Mouse (Mus musculus) heart, adult 11 months (tissue): ENCODE measurements around the gene Tmem38b.

ENCODE experiments used
- DNase-seq: peaks from one replicate; pipeline ENCODE4 v3.0.0; 2022

Tmem38b gene

DNA sequence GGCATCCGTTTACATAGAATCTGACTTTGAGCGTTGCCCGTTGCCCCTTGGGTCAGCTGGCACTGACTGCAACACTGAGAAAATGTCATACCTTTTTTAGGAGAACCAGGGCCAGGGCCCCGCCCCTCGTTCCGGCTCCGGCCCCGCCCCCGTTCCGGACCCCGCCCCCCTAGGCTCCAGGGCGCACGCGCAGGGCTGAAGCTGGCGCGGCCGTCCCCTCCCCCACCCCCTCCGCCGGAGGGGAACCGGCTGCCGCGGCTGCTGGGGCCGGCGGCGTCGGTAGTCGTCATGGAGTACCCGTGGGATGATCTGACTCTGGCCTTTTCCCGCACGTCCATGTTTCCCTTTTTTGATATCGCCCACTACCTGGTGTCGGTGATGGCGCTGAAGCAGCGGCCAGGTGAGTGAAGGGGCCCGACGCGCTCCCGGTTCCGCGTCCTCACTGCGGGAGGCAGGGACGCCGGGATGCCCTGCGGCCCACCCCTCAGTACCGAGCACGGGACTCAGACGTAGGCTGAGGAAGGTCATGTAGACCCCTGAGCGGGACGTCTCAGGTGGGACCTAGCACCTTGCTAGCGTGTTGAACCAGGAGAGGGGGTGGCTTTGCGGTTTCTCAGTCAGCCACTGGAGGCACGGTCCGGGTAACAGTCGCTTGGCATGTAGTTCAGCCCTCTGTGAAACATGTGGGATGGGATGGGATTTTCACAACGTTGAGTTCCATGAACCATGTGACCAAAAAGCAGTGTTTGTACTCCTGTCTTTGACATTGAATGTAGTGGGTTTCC is at the start of gene Tmem38b:
Tmem38b (plus strand) TSS at position 225 of the 785 bp plus-strand sequence.
- DNase-seq, result peak; percentile 97

DNA sequence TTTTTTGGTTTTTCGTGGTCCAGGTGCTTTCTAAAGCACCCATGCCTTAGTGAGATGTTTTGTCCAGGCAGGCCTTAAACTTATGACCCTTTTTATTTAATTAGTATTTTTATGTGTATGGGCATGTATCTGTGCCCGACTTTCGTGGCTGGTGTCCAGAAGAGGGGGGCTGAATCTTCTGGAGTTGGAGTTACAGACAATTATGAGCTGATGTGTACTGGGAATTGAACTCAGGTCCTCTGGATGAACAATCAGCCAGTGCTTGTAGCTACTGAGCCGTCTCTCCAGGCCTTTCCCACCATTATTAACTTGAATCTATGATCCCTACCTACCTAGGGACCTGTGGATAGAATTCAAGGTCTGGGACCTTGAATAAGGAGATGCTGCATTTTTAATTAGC is 44.4 kb upstream of the Tmem38b start:
- DNase-seq, result peak; percentile 53

DNA sequence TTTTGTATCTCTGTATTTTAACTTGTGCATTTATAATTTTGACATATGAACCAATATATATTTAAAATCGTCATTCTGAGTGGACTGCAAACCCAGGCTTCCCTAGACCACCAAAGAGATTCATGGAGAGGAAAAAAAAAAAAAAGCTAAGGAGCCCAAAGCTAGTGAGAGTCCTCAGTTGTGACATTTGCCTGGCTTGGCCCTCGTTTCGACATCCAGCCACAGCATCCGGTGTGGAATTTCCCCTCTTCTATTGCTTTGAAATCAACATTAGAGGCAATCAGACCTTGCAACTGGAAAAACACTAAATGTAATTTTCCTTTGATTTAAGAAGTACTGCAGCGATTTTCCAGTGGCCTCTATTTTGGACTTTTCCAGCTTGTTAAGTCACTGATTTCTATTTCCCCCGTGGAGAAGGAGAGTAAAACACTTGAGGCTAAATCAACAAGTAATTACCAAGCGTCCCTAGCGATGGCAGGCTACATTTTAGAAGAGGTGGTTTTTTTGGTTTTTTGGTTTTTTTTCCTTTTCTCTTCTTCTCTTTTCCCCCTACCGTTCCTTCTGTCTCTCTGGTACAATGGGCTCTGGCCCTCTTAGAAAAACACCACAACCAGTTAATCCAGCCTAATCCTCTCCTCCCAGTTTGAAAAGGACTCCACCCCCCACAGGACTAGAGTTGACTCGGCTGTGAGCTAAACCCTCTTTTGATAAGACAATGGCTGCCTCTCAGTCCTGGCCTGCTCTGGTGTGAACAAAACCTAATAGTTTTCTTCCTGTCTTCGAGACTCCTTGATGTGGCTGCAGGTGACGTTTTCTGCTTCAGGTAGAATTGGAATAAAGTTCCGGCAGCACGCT is 43.4 kb upstream of the Tmem38b start:
- no peak for DNase-seq

DNA sequence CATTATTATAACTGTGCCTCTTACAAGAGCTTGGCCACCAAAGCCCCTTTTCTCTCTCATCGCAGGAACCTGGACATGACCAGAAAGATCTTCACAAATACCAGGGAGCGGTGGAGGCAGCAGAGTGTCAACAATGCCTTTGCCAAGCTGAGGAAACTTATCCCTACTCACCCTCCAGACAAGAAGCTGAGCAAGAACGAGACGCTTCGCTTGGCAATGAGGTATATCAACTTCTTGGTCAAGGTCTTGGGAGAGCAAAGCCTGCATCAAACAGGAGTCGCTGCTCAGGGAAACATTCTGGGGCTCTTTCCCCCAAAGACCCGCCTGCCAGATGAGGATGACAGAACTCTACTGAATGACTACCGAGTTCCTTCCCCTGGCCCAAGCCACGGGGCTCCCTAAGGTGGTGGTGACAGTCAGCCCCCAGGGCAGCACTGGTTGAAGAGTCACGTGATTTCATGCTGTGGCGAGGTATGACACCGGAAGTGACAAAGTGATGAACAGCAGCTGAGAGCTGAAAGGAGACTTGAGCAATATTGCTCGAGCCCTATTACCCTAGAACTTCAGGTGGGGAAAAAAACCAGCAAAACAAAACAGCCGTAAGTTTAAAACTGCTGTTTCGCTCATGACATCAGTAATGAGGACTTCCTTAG is 40.0 kb upstream of the Tmem38b start:
- peak; percentile 56 for DNase-seq

DNA sequence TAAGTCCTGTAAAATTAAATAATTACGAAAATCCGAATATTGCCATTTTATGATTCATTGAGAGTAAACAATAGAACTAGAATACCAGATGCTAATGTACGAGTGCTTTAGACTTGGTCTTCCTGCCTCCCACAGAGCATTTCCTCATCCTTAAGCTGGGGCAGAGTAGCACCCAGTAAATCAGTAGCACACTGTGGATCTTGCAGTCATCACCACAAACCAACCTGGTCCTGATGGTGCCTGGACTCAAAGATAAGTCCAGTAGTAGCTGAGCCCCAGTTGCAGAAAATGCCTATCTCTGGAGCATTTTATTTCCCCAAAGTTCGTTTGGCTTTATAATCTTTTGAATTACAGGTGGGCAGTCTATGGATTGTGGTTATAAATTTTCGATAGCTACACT is 39.0 kb upstream of the Tmem38b start:
- DNase-seq, result peak; percentile 67

DNA sequence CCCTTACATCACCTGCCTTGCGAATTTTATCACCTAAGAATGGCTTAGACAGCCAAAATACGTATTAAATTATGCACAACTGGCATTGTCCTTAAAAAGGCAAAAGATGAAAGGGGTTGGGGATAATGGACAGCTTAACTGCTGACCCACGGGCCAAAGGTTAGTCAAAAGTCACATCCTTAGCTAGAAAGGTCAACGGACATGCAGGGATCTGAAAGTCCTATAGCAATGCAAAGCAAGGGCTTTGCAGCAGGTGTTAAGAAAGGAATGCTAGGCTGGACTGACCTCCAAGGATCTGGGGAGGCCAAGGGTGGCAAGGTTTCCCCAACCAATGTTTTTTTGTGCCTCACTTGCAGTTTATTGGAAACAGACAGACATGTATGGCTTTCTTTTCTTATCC is 36.5 kb upstream of the Tmem38b start:
- no peak for DNase-seq

DNA sequence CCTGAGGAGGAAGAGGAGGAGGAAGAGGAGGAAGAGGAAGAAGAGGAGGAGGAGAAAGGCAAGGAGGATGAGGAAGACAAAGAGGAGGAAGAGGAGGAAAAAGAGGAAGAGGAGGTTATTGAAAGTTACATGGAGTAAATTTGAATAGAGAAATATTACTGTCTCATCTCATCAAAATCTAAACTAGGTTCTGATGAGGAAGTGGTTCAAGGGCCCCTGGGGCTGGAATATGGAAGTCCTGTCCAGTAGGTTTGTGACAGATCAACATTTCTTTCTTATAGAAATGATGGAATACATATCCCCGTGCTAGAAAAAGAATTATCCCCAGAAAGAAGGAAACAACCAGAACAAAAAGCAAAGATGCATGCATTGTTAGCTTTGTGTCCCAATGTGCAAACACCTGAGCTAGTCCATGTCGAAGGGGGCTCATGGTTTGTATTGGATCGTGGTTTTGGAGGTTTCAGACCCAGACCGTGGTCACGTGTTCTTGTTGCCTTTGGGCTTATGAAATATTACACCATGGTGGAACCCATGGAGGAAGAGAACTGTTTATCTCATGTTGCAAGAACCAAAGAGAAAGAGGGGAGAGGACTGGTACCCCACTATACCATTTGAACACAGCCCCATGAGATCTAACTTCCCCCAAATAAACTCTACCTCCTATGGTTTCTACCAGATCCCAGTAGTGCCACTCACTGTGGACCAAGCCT is 31.4 kb upstream of the Tmem38b start:
- DNase-seq, result no peak

DNA sequence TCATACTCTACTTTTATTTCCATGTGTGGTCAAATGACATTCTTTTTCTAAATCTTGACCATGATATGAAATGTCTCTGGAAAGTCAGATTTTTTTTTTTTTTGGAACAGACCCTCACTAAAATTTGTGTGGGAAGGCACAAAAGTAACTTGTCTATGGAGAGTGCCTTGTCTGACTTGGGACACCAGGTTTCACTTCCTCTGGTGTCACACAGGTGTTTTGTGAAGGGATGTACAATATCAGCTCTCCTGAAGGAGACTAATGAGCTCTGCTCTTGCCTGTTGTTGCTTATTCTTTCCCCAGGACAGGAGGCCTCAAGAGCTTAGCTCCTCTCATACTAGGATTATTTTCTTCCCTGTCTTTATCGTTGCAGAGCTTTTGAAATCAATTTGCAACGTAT is 30.8 kb upstream of the Tmem38b start:
- DNase-seq, result no peak

DNA sequence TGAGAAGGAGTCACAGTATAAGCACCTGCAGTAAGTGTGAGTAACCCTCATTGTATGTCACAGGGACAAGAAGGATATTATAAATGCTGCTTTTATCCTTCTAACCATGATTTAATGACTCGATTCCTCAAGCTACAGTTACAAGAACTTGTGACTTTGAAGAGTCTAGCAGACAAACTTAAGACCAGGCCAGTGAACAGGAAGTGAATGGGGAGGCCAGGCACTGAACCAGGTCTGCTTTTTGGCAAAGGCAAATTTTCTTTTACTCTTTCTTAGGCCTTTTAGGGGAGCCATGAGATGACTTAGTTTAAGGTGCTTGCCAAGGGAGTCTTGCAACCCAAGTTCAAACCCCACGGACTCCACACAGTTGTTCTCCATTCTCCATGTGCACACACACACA is 30.1 kb upstream of the Tmem38b start:
- DNase-seq, result no peak

DNA sequence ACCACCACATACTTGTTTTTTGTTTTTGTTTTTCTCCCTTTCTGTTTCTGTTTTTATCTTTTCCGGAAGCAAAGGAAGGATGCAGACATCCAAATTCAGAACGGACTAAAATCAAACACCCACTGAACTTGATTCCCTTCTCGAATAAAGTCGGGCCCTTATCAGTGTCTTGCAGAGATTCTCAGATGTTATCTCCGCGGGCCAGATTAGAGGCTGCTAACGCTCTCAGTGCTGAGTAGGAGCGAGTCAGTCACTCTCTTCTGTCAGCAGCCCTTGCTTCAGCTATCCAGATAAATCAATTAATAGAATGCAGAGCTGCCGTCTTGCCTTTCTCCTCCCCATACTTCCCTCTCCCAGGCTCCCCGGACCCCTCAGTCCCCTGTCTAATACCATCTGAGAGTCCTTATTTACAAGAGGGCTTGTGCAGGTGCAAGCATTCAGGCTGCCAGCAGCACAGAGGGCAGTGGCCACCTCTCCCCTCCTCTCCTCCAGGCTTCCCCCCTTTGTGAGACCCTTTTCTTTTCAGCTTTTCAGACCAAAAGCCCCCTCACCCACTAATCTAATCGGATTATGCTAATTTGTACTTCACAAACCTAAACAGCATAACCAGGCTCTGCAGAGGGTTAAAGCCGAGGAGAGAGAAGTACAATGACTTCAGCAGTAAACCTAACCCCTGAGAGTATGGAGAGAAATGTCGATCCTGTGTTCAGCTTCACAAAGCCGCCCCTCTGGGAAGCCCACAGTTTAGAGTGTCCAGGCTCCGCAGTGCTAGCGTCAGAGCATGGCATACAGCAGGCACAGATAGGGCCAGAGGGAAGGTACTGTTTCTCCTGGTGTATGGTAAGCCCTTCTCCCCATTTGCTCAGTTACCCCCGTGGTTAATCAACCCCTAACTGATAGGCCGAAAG is 28.7 kb upstream of the Tmem38b start:
- peak; percentile 66 for DNase-seq

DNA sequence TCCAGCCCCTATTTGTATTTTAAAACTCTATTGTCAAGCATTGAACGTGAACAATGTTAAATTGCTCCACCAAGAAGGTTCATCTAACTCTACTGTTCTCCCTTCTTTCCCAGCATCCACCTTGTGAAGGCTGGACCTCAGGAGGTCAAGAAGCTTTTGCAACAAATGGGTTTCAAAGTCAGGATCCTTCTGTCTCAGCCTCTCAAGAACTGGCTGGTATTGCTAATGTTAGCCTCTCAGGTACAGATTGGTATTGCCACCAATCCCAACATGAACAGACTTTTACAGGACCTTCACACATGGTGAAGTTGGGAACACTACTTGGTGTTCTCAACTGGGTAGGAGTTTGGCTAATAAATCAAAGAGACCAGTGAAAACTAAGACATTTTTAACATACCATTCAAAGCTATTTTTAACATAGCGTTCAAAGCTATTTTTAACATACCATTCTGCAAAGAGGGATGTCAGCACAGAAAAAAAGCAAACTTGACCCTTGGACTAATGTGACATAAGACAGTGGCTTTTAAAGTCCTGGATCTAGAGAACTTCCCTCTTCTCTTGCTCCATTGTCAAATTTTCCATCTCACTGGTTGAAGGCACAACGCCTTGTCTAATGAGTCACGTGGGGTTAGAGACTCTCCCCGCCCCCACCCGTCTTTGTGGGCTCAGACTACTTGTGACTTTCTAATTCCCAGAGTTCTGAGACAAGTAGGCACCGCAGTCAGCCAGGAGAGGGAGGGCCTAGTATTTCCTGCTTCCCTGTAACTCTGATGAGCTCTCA is 26.8 kb upstream of the Tmem38b start:
- DNase-seq, result no peak

DNA sequence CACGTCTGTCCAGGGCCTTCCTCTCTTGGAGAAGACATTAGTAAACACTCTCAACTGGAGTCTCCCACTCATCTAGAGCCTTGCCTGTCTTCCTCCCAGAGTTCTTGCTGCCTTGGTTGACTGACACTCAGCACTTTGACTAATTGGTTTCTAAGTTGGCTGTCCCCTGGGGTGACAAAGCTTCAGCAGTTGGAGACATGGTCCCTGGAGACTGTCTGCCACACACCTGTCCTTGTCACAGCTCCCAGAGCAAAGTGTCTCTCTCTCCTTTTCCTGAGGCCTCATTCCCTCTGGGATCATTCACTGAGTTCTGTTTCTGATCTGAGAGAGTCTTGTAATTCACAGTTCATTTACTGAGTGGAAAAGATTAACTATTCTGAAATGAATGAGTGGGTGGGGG is 26.1 kb upstream of the Tmem38b start:
- DNase-seq, result no peak

DNA sequence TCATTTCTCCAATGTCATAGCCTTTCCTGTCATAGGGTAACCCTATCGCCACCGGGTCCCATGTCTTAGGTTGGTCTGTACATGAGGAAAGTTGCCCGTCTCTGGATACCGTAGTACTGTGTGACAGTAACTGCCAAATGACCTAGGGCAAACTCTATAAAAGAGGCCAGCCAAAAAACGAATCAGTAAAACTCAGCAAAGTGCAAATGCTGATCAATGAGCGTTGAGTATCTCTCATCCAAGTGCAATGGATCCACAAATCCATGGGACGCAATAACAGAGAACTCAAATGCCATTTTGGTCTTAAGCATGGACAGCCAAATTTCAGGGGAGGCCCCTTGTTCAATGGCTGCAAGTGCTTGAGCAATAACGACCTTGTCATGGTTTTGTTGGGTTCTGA is 22.2 kb upstream of the Tmem38b start:
- DNase-seq, result peak; percentile 51

DNA sequence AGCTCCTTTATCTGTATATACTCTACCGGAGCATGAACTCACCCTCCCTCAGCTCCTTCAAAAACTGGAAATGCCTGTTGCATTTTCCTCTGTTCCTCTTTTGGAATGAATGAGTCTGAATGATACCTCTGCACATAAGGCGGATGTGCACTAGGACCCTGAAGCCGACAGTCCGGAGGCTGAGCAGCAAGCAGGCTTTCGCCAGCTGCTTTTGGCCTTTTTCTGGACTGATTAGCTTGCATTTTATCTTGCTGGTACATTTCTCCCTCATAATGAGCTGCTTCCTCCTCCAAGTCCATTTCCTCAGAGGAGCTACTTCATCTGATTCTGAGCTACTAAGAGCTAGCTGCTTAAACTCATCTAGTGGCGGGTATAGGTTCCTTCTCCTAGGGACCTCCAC is 19.4 kb upstream of the Tmem38b start:
- DNase-seq, result peak; percentile 94

DNA sequence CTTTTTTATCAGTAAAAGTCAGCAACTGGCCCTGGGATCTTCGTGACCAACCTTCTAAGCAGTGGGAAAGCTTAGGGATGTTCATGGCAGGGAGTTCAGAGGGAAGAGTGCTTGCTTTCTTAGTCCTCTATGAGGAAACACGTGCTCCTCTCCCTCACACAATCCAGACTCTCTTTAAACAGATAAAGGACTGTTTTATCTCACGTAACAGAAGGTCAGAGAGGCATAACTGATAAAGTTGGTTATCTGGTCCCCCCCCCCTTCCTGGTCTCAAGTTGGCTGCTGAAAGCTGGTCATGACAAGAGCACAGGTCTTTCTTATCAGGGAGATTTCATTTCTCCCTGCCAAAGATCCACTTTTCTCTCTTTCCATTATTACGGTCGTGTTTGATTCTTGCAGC is 7.5 kb upstream of the Tmem38b start:
- DNase-seq, result no peak

DNA sequence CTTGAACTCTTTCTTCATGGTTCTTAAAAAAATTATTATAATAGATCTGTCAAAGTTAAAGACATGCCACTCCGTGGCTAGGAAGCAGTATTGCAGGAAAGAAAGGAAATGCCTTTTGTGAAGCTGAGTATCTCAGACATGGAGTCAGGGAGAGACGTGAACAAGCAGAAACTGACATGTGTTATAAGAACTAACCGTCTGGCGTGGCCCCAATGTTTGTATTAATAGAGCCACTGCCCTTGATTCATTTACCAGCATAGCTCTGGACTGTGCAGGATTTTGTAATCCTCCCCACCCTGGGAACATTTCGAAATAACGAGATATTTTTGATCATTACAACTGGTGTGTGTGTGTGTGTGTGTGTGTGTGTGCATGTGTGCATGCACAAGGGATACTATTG is 2.1 kb upstream of the Tmem38b start:
- DNase-seq, result peak; percentile 97

DNA sequence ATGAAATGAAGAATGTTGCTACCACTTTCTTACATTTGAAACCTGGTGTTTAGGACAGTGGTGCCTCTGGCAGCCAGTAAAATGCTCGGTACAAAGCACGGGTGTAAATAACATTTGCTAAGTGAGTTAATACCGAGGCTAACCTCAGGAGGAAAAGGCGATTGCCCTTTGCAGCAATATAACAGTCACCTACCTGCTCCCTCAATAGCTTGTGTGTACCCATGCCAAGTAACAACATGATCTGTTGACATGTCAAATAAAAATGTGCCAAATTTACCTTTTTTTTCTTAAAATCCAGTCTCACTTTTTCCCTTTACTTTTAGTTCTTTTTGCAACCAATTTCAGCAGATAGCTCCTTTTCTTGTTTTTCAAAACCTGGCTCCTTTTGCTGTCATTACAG is 1.0 kb upstream of the Tmem38b start:
- DNase-seq, result no peak

DNA sequence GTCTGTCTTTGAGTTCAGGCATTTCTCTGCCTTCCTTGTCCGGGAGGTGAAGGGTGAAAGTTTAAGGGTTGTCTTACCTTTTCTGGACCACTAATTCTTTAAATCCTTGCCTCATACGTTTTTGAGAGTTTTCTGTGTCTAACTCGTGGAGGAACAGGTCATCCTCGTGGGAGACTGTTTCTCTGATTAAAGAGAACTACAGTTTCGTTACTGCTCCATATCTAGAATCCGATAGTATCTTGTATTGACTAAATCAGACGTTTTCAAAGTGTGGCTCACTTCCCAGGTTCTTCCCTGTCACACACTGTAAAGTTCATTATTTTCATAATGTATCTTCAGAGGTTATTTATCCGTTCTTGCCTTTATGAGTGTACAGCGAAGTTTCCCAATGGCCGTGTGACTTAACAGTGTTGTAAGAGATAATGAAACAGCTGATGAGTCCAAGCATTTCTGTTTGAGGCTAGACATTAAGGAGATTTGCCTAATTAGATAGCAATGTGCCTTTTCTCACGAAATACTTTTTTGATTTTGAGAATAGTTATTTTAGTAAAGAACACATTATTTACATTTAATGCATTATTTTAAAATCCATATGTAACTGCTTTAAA is 900 bp downstream of the Tmem38b start:
- no peak for DNase-seq

DNA sequence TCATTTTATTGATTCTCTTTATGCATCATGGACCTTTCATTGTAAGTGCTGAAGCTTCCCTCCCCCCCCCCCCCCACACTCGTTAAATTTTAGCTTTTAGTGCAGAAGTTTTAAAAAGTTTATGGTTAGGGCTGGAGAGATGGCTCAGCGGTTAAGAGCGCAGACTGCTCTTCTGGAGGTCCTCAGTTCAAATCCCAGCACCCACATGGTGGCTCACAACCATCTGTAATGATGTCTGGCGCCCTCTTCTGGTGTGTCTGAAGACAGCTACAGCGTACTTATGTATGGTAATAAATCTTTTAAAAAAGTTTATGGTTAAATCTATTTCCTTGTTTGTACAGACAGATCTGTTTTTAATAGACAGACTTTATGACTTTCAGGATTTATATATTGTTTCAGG is 2.0 kb downstream of the Tmem38b start:
- DNase-seq, result no peak

DNA sequence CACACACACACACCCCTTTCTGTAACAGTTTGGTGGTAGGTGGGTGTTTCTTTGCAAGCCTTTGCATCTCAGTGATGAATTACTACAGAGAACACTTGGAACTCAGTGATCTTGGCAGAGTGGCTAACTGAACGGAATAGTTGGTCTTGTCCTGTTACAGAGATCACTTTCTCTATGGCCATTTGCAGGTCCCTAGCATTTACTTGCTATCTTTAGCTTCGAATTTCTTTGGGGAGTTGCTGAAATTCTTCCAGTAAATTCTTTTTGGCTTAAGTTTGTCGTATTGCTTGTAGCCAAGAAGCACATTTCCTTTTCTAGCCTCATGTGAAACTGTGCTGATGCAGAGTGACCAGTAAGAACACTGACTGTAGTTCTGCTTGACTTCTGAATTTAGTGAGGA is 3.1 kb downstream of the Tmem38b start:
- no peak for DNase-seq

DNA sequence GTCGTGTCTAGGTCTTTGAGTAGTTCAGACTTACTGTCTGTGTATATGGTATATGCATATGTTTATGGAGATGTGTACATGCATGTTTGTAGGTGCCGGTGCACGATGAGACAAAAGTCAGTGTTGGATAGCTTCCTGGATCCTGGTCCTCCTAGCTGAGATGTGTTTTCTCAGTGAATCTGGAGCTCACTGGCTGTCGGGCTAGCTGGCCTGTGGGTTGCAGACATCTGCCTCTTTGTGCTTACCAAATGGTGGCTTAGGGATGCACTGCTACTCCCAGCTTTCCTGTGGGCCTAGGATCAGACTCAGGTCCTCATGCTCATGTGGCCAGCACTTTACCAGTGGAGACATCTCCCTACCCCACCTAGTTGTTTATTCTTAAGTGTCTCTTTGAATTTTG is 4.2 kb downstream of the Tmem38b start:
- DNase-seq, result no peak
